Mouse (Mus musculus) liver, embryonic 12.5 days (tissue): ENCODE measurements at regions not wholly inside any gene's neighbourhood (a gene's known extent, or its start where the extent isn't known, plus 50 kb on each side); places are given as distances from the start of the nearest gene placed in this dataset.

Experiments used
- ATAC-seq: fragments of 200-750 bp; cut with Nextera tagmentation; 2 replicates; pipeline ENCODE4 v1.8.0; 2017; ENCODE audit warnings: moderate number of reproducible peaks, mild to moderate bottlenecking, moderate library complexity
- H3K27ac ChIP-seq: fragments of 300-500 bp; sonication (generic); 2 replicates; pipeline ENCODE4 v1.5.1; 2016; ENCODE audit warnings: mild to moderate bottlenecking
- H3K27me3 ChIP-seq: fragments of 300-500 bp; sonication (generic); replicated peaks from 2 replicates; pipeline ENCODE4 v1.6.1; 2016; ENCODE audit warnings: mild to moderate bottlenecking, moderate library complexity
- H3K36me3 ChIP-seq: fragments of 300-500 bp; sonication (generic); 2 replicates; pipeline ENCODE4 v1.6.1; 2016; ENCODE audit warnings: mild to moderate bottlenecking, moderate library complexity
- H3K4me1 ChIP-seq: fragments of 300-500 bp; sonication (generic); 2 replicates; pipeline ENCODE4 v1.6.1; 2016
- H3K4me2 ChIP-seq: fragments of 300-500 bp; sonication (generic); 2 replicates; pipeline ENCODE4 v1.6.1; 2016; ENCODE audit warnings: mild to moderate bottlenecking, moderate library complexity
- H3K4me3 ChIP-seq: fragments of 300-500 bp; sonication (generic); 2 replicates; pipeline ENCODE4 v1.5.1; 2016; ENCODE audit warnings: mild to moderate bottlenecking, moderate library complexity
- H3K9ac ChIP-seq: fragments of 300-500 bp; sonication (generic); 2 replicates; pipeline ENCODE4 v1.6.1; 2016; ENCODE audit warnings: mild to moderate bottlenecking, moderate library complexity
- H3K9me3 ChIP-seq: fragments of 300-500 bp; sonication (generic); replicated peaks from 2 replicates; pipeline ENCODE4 v1.6.1; 2016; ENCODE audit warnings: mild to moderate bottlenecking, moderate library complexity
- WGBS: fragments of 180-500 bp; shearing (Covaris S2); methylation state at CpG from one replicate; pipeline ENCODE4 v1.1.7; 2016; ENCODE audit not compliant: insufficient replicate concordance; 5-methylcytosine and 5-hydroxymethylcytosine counted together

- no peaks in the 10 kb centered on the region for H3K9me3 ChIP-seq
- no peak overlapping the region for H3K4me3 ChIP-seq
- H3K27ac ChIP-seq, result no peak overlapping the region
- no peaks in the 10 kb centered on the region for H3K36me3 ChIP-seq
- 35% methylated on average over 1 of the region's 1 CpGs for WGBS
- ATAC-seq, result no peak
- no peak overlapping the region for H3K4me2 ChIP-seq
- 0 out of 2 replicates have a peak, but pooled peaks cover under 1% of the 10 kb centered on the region for H3K27me3 ChIP-seq
- no peaks in the 10 kb centered on the region for H3K4me1 ChIP-seq
- no peak overlapping the region for H3K9ac ChIP-seq
Observed at GRCm38 (mm10) chr11:57895497-57895896, 62.9 kb upstream of the Hand1 start.

DNA sequence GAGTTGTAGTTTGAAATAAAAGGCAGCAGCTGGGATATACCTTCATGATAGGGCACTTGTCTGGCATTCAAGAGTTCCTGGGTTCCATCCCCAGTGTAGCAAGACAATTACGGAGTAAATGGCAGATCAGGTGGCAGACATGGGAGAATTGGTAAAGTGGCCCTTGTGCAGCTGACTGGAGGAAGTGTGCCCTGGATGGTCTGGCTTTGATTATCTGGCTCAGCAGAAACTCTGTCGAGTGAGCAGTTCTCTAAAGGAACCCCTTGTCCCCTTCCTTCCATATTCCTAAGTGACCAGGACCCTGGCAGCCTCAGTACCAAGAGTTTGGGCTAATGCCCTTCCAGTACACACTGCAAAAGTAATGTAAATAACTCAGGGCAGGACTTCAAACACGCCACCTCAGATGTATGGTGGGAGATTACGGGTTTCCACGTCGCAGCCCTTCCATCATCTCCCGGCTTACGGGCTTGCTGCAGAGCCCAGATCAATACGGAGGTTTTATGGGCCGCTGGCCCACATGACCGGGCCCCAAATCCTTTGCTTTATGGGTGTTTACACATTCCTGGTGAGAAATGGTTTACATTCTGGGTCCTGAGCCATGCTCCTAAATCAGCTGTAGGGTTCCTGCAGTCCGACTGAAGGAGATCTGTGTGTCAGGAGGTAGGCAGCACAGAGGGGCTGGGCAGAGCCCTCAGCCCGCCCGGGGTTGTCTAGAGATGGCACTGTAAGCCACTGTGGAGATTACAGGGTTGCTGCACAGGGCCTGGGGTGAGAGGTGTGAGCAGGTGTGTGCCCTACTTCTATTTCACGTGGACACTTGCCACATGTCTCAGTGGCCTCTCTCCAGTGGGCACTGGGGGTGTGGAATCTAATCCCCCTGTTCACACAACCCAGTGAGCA lies 50.4 kb upstream of the Hand1 start:
- 56% methylated on average over 15 of the region's 15 CpGs for WGBS
- peaks cover 21% of the 10 kb centered on the region for H3K27me3 ChIP-seq
- no peaks in the 10 kb centered on the region for H3K9me3 ChIP-seq
- ATAC-seq, result no peak
- no peak overlapping the region for H3K27ac ChIP-seq
- no peak overlapping the region for H3K9ac ChIP-seq
- H3K4me2 ChIP-seq, result no peak overlapping the region
- H3K4me3 ChIP-seq, result no peak overlapping the region
- H3K36me3 ChIP-seq, result no peaks in the 10 kb centered on the region
- H3K4me1 ChIP-seq, result no peaks in the 10 kb centered on the region
